Mouse (Mus musculus) kidney, embryonic 15.5 days (tissue): ENCODE results near the gene Cdk5r1. TPM values are rescaled to one million over a fixed set of nuclear protein-coding genes. Genes with fewer than 3 reads are reported as not detected.
A peak's percentile ranks its signal among the peaks of the same experiment; 100 is the strongest.

Experiments
- ATAC-seq: fragments of 200-750 bp; cut with Nextera tagmentation; replicated peaks from 2 replicates; pipeline ENCODE4 v1.8.0; 2017; ENCODE audit warnings: moderate TSS enrichment; ENCODE audit not compliant: low FRiP score
- H3K27ac ChIP-seq: fragments of 300-500 bp; sonication (generic); 2 replicates; pipeline ENCODE4 v1.5.1; 2015; ENCODE audit warnings: mild to moderate bottlenecking, inconsistent platforms
- H3K27me3 ChIP-seq: fragments of 300-500 bp; sonication (generic); 2 replicates; pipeline ENCODE4 v1.6.1; 2015; ENCODE audit warnings: inconsistent platforms
- H3K36me3 ChIP-seq: fragments of 300-500 bp; sonication (generic); 2 replicates; pipeline ENCODE4 v1.6.1; 2015; ENCODE audit warnings: inconsistent platforms
- H3K4me1 ChIP-seq: fragments of 300-500 bp; sonication (generic); 2 replicates; pipeline ENCODE4 v1.6.1; 2015; ENCODE audit warnings: inconsistent platforms
- H3K4me2 ChIP-seq: fragments of 300-500 bp; sonication (generic); 2 replicates; pipeline ENCODE4 v1.6.1; 2015; ENCODE audit warnings: moderate library complexity, mild to moderate bottlenecking, inconsistent platforms
- H3K4me3 ChIP-seq: fragments of 300-500 bp; sonication (generic); replicated peaks from 2 replicates; pipeline ENCODE4 v1.5.1; 2015; ENCODE audit warnings: mild to moderate bottlenecking, inconsistent platforms
- H3K9ac ChIP-seq: fragments of 300-500 bp; sonication (generic); 2 replicates; pipeline ENCODE4 v1.6.1; 2015; ENCODE audit warnings: mild to moderate bottlenecking, inconsistent platforms
- H3K9me3 ChIP-seq: fragments of 300-500 bp; sonication (generic); replicated peaks from 2 replicates; pipeline ENCODE4 v1.6.1; 2016; ENCODE audit warnings: inconsistent platforms
- WGBS: fragments of 180-500 bp; shearing (Covaris S2); methylation state at CpG from one replicate; pipeline ENCODE4 v1.1.7; 2015; ENCODE audit warnings: mixed read lengths; 5-methylcytosine and 5-hydroxymethylcytosine counted together
- polyA plus RNA-seq: library from polyadenylated mRNA; unstranded; fragments of >200 nt; fragmentation: Nextera tagmentation; extraction: Ambion mirVana; gene quantifications from 2 replicates; pipeline ENCODE4 v1.2.1, GENCODE M21; 2015

Gene Cdk5r1
- polyA plus RNA-seq, 1 experiment from 2014 or later = 1.3 TPM

DNA sequence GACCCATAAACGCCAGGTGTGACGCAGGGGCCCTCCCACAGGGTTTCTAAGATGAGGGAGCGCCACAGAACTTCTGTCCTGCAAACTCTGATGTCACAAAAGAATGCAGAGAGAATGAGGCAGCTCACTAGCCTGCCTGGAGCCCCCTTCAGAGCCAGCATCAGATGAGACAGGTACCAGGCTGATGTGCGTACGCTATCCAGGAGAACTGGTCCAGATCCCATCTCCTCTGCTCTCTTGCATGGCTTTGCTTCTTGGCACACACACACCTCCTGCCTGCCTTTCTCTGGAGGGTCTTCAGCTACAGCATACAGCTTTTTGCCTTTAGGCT lies 32.3 kb downstream of the Cdk5r1 start:
- no peak overlapping the region for H3K27ac ChIP-seq
- H3K36me3 ChIP-seq = no peaks in the 10 kb centered on the region
- H3K4me2 ChIP-seq = no peak overlapping the region
- H3K9ac ChIP-seq = no peak overlapping the region
- no peak overlapping the region for H3K4me3 ChIP-seq
- no peaks in the 10 kb centered on the region for H3K9me3 ChIP-seq
- no peaks in the 10 kb centered on the region for H3K27me3 ChIP-seq
- H3K4me1 ChIP-seq = peaks cover 7% of the 10 kb centered on the region
- WGBS = 76% methylated on average over 5 of the region's 5 CpGs
- ATAC-seq = no peak

DNA sequence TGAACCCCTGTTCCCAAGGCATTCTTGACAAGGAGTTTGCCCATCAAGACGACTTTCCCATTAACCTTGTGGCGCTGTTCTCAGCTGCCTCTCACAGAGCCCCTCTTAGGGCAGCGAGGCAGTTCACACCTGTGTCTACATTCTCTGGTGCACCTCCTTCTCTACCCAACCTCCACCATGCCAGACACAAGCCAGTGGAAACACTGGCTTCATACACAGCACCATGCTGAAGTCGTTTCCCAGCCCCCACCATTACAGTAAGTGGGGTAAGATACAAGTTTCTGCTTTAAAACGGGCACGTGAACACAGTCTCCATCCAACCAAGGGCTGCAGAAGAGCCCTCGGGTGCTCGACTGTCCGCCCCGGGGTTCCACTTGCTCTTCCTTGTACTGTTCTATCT lies 33.3 kb downstream of the Cdk5r1 start:
- WGBS = 85% methylated on average over 10 of the region's 10 CpGs

DNA sequence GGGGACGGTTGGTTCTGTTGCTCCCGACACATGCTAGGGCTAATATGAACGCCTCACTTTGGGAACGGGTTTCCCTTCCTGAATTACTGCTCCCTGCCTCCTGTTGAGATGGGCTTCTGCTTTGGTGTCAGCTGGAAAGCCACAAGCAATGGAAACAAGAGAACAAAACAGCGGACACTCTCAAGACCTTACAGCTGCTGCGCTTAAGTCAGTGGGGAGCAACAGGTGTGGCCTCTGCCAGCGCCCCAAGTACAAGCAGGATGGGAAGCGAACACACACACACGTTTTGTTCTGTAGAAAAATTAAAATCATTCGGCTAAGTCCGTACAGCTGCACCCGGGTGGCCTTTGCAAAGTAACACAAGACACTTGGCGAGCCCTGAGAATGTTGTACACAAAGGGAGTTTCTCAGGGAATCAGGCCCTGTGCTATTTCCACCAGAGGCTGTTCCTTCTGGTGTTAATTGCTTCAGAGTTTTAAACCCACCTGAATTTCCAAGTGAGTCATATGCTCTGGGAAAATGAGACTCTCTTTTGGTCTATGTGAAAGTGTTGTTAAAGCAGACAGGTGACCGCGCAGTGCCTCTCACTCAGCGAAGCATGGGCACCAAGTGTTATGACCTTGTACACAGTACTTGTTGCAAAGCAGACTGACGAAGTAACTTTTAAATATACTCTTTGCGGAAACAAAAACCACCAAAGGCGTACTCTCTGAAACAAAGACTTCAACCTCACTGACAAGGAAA lies 35.7 kb downstream of the Cdk5r1 start:
- ATAC-seq = no peak
- no peak overlapping the region for H3K9ac ChIP-seq
- H3K27ac ChIP-seq = no peak overlapping the region
- WGBS = 74% methylated on average over 19 of the region's 19 CpGs
- no peaks in the 10 kb centered on the region for H3K27me3 ChIP-seq
- H3K4me2 ChIP-seq = no peak overlapping the region
- H3K36me3 ChIP-seq = no peaks in the 10 kb centered on the region
- peaks cover 3% of the 10 kb centered on the region for H3K4me1 ChIP-seq
- no peak overlapping the region for H3K4me3 ChIP-seq
- H3K9me3 ChIP-seq = no peaks in the 10 kb centered on the region

More for the DNA sequence above, 33.3 kb downstream of the Cdk5r1 start:
- H3K9ac ChIP-seq = no peak overlapping the region
- no peak overlapping the region for H3K27ac ChIP-seq
- H3K4me2 ChIP-seq = no peak overlapping the region
- no peak overlapping the region for H3K4me3 ChIP-seq
- no peaks in the 10 kb centered on the region for H3K9me3 ChIP-seq
- H3K27me3 ChIP-seq = no peaks in the 10 kb centered on the region
- peaks cover 3% of the 10 kb centered on the region for H3K4me1 ChIP-seq
- no peak for ATAC-seq
- no peaks in the 10 kb centered on the region for H3K36me3 ChIP-seq

DNA sequence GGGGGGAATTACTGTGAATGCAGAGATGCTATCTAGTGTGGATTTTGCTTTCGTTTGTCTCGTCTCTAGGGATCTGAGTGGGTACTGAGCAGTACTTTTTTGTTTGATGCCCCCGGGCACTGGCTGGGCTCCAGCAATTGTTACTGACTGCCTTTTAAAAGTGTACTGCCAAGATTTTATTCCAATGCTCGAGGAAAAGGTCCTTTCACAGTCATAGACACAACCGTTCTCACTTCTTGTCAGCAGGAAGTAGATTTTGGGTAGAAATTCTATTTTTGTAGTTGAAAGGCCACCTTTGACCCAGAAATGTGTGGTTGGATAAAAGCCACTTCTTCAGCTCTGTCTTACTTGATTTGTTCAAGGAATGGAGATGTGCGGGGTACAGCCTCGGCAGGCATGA lies 37.0 kb downstream of the Cdk5r1 start:
- Histone ChIP-seq H3K4me1 (peaks cover 8% of the 10 kb centered on the region), H3K9me3 (no peaks in the 10 kb centered on the region), H3K4me3 (no peak overlapping the region), H3K9ac (no peak overlapping the region), H3K27me3 (no peaks in the 10 kb centered on the region), H3K27ac (no peak overlapping the region), H3K36me3 (no peaks in the 10 kb centered on the region), H3K4me2 (no peak overlapping the region)
- 61% methylated on average over 7 of the region's 7 CpGs for WGBS
- ATAC-seq = no peak

DNA sequence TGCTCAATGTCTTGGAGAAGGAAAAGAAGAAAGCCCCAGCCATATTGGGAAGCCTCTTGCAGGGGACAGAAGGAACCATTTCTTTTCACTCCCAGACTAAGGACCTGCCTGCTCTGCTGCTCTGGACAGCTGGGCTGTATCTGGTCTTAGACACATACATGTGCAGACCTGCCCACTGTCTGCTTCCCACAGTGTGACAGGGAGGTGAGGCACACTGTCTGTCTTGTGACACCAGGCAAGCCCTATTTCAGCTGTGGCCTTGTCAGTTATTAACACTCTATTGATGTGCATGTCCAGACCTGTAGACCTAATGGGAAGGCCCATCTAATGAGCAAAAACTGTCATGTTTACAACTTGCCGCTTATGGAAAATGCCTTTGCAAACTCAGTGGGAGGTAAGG lies 38.5 kb downstream of the Cdk5r1 start:
- Histone ChIP-seq H3K9me3 (no peaks in the 10 kb centered on the region), H3K9ac (no peak overlapping the region), H3K27me3 (no peaks in the 10 kb centered on the region), H3K4me2 (no peak overlapping the region), H3K36me3 (no peaks in the 10 kb centered on the region), H3K27ac (no peak overlapping the region), H3K4me3 (no peak overlapping the region), H3K4me1 (peaks cover 8% of the 10 kb centered on the region; the same call in 1 of the 2 replicates)
- WGBS = 74% methylated on average over 1 of the region's 1 CpGs
- ATAC-seq = no peak

DNA sequence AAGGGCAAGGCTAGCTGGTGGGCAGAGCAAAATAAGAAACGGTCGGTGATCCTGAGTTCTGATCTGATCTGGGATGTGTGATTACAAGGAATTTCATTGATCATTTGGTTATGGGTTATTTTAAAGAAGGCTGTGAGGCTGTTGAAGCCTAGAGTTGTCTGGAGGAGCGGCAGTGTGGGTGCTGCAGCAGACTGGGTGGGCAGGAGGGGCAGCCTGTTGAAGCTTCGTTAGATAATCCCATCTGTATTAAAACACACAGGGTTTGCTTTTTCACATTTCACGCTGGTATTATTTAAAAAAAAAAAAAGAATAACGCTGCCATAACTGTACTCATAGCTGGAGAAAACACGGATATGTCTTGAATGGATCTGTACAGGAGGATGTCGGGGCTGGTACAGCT lies 39.1 kb downstream of the Cdk5r1 start:
- Histone ChIP-seq H3K4me2 (no peak overlapping the region), H3K9me3 (no peaks in the 10 kb centered on the region), H3K36me3 (no peaks in the 10 kb centered on the region), H3K27me3 (no peaks in the 10 kb centered on the region), H3K4me3 (no peak overlapping the region), H3K9ac (no peak overlapping the region), H3K4me1 (peaks cover 8% of the 10 kb centered on the region; the same call in 1 of the 2 replicates), H3K27ac (no peak overlapping the region)
- no peak for ATAC-seq
- 89% methylated on average over 8 of the region's 8 CpGs for WGBS

DNA sequence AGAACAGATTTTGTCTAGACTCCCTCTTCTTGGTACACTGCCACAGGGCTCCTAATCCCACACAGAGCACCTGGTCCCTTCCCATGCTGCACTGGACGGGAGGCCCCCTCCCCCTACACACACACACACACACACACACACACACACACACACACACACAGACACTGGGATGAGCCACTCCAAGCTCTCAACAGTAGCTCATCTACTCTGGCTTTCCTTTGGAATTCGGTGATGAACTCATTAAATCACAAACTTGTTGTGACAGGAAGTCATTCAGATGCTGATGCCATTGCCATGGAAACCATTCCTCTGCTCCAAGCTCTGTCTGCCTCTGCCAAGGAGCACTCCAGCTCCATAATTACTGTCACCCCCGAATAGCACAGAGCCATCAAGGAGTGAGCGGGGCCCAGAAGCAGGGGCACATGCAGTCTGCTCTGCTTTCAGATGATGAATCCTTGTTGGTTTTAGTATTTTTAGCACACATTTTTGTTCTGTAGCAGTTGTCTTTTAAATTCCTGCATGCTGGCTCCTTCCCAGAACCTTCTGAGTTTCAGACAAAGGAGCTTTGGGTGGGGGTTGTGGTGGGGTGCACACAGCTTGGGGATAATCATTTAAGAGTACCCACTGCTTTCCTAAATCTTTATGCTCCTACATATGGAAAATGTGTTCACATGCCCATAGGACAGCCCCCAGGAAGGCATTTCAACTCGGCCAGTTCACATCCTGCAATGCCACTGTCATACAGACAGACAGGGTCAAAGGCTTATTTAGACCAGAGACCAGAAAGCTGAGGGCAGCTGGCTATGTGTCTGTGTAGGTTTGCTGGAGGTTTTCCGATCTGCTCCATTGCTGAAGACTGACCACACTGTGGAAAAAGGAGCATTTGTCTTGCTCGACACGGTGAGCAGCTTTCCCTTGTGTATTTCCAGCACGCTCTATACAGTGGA lies 41.9 kb downstream of the Cdk5r1 start:
- WGBS = 43% methylated on average over 9 of the region's 9 CpGs
- H3K27me3 ChIP-seq = no peaks in the 10 kb centered on the region
- no peak overlapping the region for H3K4me2 ChIP-seq
- H3K27ac ChIP-seq = no peak overlapping the region
- no peaks in the 10 kb centered on the region for H3K36me3 ChIP-seq
- H3K9ac ChIP-seq = no peak overlapping the region
- ATAC-seq = no peak
- 0 out of 2 replicates have a peak, but pooled peaks cover 12% of the 10 kb centered on the region for H3K4me1 ChIP-seq
- H3K9me3 ChIP-seq = no peaks in the 10 kb centered on the region
- no peak overlapping the region for H3K4me3 ChIP-seq

DNA sequence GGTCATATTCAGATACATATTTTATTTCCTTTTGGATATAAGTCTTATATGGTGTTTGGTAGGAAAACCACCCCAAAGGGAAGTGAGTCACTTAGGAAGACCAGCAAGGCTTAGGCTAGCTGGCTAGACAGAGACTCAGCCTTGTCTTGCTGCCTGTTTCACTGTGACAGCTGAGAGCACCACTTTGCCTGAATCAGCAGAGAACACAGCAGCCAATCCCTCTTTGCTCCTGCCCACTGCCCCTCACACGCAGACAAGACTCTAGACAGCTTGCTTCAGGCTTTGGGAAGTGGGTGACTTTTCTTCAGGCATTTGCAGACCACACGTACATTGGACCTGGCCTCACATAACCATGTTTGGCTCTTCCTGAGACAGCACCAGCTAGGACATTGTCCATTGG lies 44.3 kb downstream of the Cdk5r1 start:
- Histone ChIP-seq H3K9ac (no peak overlapping the region), H3K36me3 (no peaks in the 10 kb centered on the region), H3K4me2 (no peak overlapping the region), H3K27me3 (no peaks in the 10 kb centered on the region), H3K4me3 (no peak overlapping the region), H3K27ac (no peak overlapping the region), H3K4me1 (0 out of 2 replicates have a peak, but pooled peaks cover 9% of the 10 kb centered on the region), H3K9me3 (no peaks in the 10 kb centered on the region)
- no peak for ATAC-seq
- 72% methylated on average over 2 of the region's 2 CpGs for WGBS

DNA sequence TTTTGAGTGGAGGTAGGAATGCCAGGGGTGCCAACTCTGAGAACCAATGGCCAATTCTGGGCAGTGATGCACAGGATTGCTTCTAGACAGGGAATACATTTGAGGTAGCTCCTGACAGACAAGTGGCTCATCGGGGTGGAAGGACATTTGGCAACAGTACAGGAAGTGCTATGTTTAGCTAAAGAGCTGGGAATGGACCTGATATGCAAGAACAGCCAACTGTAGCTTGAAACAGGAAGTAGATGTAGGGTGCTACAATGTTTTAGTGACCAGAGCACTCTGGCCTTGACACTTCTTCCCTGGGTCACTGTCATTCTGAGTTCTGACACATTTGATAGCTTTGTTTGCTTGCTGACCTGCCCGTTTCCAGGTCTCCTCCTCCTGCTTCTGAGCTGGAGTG lies 46.0 kb downstream of the Cdk5r1 start:
- no peak overlapping the region for H3K9ac ChIP-seq
- H3K4me1 ChIP-seq = 0 out of 2 replicates have a peak, but pooled peaks cover 9% of the 10 kb centered on the region
- H3K27me3 ChIP-seq = no peaks in the 10 kb centered on the region
- no peaks in the 10 kb centered on the region for H3K36me3 ChIP-seq
- H3K4me3 ChIP-seq = no peak overlapping the region
- peak overlapping the region; percentile 28; the same call in 1 of the 2 replicates for H3K27ac ChIP-seq
- H3K9me3 ChIP-seq = no peaks in the 10 kb centered on the region
- no peak overlapping the region for H3K4me2 ChIP-seq
- no peak for ATAC-seq
- WGBS = 37% methylated on average over 2 of the region's 2 CpGs

DNA sequence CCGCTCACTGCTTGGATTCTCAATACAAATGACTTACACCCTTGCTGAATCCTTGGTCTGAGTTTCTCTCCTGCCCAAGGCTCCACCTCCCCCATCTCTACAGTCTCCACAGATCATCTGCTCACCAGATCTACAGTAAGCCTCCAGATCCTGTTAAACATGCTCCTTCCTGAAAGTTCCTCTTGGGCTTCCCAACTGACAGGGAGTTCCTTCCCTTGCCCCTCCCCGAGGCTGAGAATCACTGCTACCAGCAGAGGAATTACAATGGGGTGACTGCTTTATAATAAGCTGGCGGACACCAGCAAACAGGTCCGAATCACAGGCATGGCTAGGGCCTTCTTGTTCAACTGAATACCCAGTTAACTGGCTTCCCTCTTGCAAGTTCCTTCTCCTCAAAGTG lies 46.6 kb downstream of the Cdk5r1 start:
- H3K9ac ChIP-seq = no peak overlapping the region
- ATAC-seq = no peak
- H3K9me3 ChIP-seq = no peaks in the 10 kb centered on the region
- 66% methylated on average over 4 of the region's 4 CpGs for WGBS
- no peaks in the 10 kb centered on the region for H3K27me3 ChIP-seq
- no peak overlapping the region for H3K4me2 ChIP-seq
- 0 out of 2 replicates have a peak, but pooled peaks cover 7% of the 10 kb centered on the region for H3K4me1 ChIP-seq
- no peaks in the 10 kb centered on the region for H3K36me3 ChIP-seq
- peak overlapping the region; percentile 32; the same call in 1 of the 2 replicates for H3K27ac ChIP-seq
- no peak overlapping the region for H3K4me3 ChIP-seq

DNA sequence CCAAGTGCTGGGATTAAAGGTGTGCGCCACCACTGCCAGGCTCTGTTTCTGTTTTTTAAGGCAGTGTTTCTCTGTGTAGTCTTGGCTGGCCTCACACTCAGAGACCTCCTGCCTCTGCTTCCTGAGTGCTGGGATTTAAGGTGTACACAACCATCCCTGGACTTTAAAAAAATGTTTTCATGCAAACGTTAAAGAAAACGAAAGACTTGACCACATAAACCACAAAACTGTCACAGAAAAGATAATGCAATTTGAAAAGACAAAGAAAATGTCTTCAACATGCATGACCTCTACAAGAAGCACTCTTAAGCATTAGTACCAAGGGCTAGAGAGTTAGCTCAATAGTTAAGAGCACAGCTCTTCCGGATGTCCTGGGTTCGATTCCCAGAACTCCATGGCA lies 47.4 kb downstream of the Cdk5r1 start:
- Histone ChIP-seq H3K4me2 (no peak overlapping the region), H3K36me3 (no peaks in the 10 kb centered on the region), H3K27ac (no peak overlapping the region), H3K9me3 (no peaks in the 10 kb centered on the region), H3K4me1 (0 out of 2 replicates have a peak, but pooled peaks cover 4% of the 10 kb centered on the region), H3K27me3 (no peaks in the 10 kb centered on the region), H3K9ac (no peak overlapping the region), H3K4me3 (no peak overlapping the region)
- 90% methylated on average over 5 of the region's 5 CpGs for WGBS
- no peak for ATAC-seq

DNA sequence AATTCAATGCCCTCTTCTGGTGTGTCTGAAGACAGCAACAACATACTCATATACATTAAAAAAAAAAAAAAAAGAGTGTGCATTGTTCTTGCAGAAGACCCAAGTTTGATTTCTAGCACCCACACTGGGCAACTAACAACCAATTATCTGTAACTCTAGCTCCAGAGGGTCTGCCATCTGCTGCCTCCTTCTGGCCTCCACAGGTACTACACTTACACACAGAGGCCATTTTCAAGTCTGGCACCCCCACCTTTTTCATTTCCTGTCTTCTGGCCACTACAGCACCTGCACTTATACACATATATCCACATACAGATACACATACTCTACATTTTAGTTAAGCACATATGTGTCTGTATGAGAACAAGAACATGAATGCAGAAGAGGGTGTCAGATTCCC lies 50.9 kb downstream of the Cdk5r1 start:
- no peak overlapping the region for H3K4me2 ChIP-seq
- no peaks in the 10 kb centered on the region for H3K9me3 ChIP-seq
- H3K27me3 ChIP-seq = no peaks in the 10 kb centered on the region
- ATAC-seq = no peak
- no peak overlapping the region for H3K27ac ChIP-seq
- no peak overlapping the region for H3K9ac ChIP-seq
- no peak overlapping the region for H3K4me3 ChIP-seq
- H3K36me3 ChIP-seq = no peaks in the 10 kb centered on the region
- 0 out of 2 replicates have a peak, but pooled peaks cover 4% of the 10 kb centered on the region for H3K4me1 ChIP-seq
